Mouse (Mus musculus) bone marrow macrophage, adult 2 months (primary cell): Measurements from ENCODE around the gene Mrps15. TPM values are rescaled to one million over a fixed set of nuclear protein-coding genes. Genes with fewer than 3 reads are reported as not detected.
"Not testable (repeated sequence)": the region's sequence is repeated elsewhere in the genome, so short reads cannot be mapped to it uniquely, and the experiment has no call there.

ENCODE experiments used
- H3K27ac ChIP-seq: 2 replicates; pipeline ENCODE4 v1.5.1; 2012; ENCODE audit warnings: low read depth, low read length; ENCODE audit not compliant: insufficient read depth
- H3K4me1 ChIP-seq: 2 replicates; pipeline ENCODE4 v1.6.1; 2012; ENCODE audit warnings: low read length; ENCODE audit not compliant: control insufficient read depth, insufficient read depth
- H3K4me3 ChIP-seq: 2 replicates; pipeline ENCODE4 v1.5.1; 2012; ENCODE audit warnings: mild to moderate bottlenecking, low read length, moderate library complexity; ENCODE audit not compliant: insufficient read depth
- CTCF ChIP-seq: IDR thresholded peaks from 2 replicates; pipeline ENCODE4 v1.5.1; 2012; ENCODE audit warnings: low read depth, mild to moderate bottlenecking, low read length, moderate library complexity
- POLR2A ChIP-seq: IDR thresholded peaks from 2 replicates; pipeline ENCODE4 v1.6.1; 2012; ENCODE audit warnings: mild to moderate bottlenecking, low read depth, low read length, borderline replicate concordance
- polyA plus RNA-seq: library from polyadenylated mRNA; stranded (reverse); fragments of >200 nt; gene quantifications from 2 replicates; pipeline ENCODE4 v1.2.4, GENCODE M21; 2012; ENCODE audit not compliant: missing spikeins, insufficient read depth, insufficient read length

The Mrps15 gene
- polyA plus RNA-seq, 1 experiment: 93.3 TPM

DNA sequence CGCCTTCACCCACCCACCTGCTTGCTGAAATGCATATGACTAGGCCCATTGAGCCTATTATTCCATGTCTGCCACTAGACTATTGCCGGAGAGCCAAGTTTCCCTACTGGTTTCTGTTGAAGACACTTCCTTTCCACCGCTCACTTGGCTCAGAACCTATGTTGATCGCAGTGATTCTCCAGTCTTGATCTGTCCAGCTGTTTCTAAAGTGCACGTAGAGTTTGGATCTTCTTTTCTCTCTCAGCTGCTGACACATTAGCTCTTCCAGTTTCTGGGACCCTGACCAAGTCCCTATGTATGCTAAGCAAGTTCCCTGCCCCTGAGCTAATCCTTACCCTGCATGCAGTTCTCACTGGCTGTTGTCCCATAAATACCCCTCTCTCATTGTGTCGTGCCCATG lies 31.1 kb downstream of the Mrps15 start:
- Histone ChIP-seq H3K4me1 (no peaks in the 10 kb centered on the region), H3K27ac (no peak overlapping the region), H3K4me3 (no peak overlapping the region)
- TF ChIP-seq CTCF (no peak), POLR2A (no peak)

DNA sequence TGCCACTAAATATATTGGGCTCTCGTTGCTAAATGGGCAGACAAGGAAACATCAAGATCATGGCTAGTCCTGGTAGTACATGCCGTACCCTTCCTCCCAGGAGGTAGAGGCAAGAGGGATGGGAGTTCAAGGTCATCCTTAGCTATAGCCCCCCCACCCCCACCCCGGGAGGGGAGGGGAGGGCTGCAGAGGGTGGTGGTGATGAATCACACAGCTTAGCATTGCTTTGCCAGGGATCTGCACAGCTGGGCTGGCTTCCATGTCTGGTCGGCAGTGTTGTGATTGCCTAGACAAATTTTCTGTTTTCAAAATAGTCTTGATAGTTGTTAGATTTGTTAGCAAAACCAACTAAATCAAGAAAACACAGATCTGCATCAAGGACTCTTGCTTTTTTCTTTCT lies 32.5 kb downstream of the Mrps15 start:
- TF ChIP-seq CTCF (no peak), POLR2A (no peak)
- Histone ChIP-seq H3K4me3 (no peak overlapping the region), H3K27ac (no peak overlapping the region), H3K4me1 (no peaks in the 10 kb centered on the region)

DNA sequence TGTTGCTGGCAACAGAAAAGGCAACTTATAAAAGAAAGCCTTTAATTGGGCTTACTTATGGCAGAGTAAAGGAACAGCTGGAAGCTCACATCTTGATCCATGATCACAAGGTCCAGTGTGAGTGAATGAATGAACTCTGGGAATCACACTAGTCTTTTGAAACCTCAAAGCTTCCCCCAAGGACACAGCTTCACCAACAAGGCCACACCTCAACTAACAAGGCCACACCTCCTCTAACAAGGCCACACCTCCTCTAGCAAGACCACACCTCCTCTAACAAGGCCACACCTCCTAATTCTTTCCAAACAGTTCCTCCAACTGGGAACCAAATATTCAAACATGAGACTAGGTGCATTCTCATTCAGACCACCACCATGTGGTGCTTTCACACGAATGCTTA lies 34.9 kb downstream of the Mrps15 start:
- H3K4me3 ChIP-seq: no peak overlapping the region
- TF ChIP-seq CTCF (no peak), POLR2A (no peak)
- H3K4me1 ChIP-seq: peaks cover 4% of the 10 kb centered on the region; the same call in 1 of the 2 replicates
- H3K27ac ChIP-seq: no peak overlapping the region

DNA sequence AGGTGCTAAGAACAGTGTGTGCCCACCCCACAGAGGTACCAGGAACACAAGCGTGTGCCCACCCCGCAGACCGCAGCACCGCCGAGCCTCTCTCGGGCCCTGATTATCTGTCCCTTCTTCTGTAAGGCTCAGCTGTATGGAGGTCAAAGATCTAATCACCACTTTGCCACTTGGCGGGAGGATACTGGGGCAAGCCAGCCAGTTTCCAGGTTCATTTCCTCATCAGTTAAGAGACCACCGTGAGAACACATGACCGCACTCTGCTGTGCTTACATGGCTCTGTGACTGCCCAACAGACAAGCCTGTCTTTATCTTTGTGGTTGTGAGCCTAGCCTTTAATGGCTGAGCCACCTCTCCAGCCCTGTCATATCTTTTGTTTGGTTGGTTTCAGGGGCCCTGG lies 36.3 kb downstream of the Mrps15 start:
- Histone ChIP-seq H3K27ac (no peak overlapping the region), H3K4me1 (peaks cover 10% of the 10 kb centered on the region; the same call in 1 of the 2 replicates), H3K4me3 (no peak overlapping the region)
- no peak for TF ChIP-seq CTCF
- TF ChIP-seq POLR2A: no peak

DNA sequence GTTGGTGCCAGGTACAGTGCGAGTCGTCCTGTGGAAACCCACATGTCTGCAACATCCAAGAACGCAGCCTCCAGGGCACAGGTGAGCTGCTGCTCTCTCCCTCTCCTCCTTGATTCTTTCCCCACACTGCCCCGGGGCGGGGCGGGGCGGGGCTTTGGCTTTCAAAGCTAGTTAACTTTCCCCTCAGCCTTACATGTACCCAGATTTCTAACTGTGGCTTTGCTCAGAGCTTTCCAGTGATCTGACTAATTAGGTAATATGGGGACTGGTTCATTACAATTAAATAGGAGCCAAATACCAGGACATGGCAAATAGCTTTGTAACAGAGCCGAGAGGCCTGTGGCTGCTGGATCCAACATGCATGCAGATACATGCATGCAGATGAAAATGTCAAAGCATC lies 37.7 kb downstream of the Mrps15 start:
- peaks cover 10% of the 10 kb centered on the region; the same call in 1 of the 2 replicates for H3K4me1 ChIP-seq
- TF ChIP-seq CTCF: no peak
- TF ChIP-seq POLR2A: no peak
- H3K4me3 ChIP-seq: no peak overlapping the region
- H3K27ac ChIP-seq: no peak overlapping the region

DNA sequence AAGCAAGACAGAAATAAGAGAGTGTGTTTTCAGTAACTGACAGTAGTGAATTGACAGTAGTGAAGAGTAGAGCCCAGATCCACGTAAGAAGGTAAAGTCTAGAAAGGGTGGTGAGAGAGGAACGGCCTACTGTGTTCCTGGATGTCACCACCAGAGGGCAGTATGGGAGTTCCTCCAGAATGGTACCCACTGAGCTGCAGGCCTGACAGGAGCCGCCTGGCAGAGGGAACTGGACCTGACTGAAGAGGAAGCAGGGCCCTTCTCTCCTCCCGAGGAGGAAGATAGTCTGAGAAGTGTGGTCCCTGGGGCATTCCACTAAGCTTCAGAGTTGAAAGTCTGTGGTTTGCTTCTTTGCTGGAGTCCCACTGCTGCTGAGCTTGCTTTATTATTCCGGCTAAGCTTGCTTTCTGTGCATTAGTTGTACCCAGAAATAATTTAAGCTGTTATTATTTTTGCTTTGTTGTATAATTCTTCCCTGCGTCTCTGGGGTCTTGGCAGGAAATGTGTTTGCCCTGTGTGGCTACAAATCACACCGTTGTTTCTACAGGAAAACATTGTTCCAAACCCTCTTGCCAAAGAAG lies 39.4 kb downstream of the Mrps15 start:
- peak overlapping the region; percentile 51 for H3K27ac ChIP-seq
- no peak overlapping the region for H3K4me3 ChIP-seq
- H3K4me1 ChIP-seq: peaks cover 10% of the 10 kb centered on the region; the same call in 1 of the 2 replicates
- TF ChIP-seq POLR2A (no peak), CTCF (peak; percentile 56; the same call in 1 of the 2 replicates)

DNA sequence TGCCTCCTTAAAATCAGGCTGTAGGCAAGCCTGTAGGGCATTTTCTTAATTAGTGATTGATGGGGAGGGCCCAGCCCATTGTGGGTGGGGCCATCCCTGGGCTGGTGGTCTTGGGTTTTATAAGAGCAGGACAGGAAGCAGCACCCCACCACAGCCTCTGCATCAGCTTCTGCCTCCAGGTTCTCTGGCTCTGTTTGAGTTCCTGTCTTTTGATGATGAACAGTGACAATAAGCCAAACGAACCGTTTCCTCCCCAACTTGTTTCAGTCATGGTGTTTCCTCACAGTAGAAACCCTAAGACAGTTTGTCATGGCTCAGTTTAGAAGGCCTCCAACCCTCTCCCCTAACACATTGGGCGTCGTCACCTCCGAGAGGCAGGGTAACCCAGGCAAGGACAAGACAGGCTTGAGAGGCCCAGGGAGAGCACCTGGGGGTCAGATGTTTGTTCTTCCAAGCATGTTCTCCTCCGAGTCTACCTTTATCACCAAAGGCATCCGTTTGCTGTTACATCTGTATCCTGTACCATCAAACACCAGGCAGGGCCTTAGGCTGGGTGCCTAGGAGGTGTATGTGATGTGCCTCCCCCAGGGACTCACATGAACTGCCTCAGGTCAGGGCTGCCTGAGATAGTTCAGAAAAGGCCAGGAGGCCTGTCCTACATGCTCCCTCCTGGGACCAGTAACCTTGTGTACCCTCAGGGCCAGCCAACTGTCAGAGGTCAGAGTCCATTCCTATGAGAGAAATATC lies 43.5 kb downstream of the Mrps15 start:
- Histone ChIP-seq H3K4me3 (no peak overlapping the region), H3K27ac (no peak overlapping the region), H3K4me1 (peaks cover 10% of the 10 kb centered on the region; the same call in 1 of the 2 replicates)
- no peak for TF ChIP-seq CTCF
- no peak for TF ChIP-seq POLR2A

DNA sequence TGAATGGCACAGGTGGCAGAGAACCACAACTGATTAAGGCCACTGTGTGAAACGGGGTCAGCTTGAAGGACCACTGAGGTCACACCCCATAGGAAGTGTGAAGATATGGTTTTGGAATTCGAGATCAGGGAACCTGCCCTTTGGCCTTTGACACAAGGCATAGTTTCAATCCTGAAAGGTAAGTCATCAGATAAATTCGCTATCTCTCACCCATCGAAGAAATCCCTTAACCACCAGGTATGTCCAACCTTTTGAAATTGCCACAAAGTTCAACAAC lies 44.1 kb downstream of the Mrps15 start:
- no peak overlapping the region for H3K27ac ChIP-seq
- TF ChIP-seq POLR2A (no peak), CTCF (no peak)
- peaks cover 10% of the 10 kb centered on the region; the same call in 1 of the 2 replicates for H3K4me1 ChIP-seq
- H3K4me3 ChIP-seq: no peak overlapping the region

DNA sequence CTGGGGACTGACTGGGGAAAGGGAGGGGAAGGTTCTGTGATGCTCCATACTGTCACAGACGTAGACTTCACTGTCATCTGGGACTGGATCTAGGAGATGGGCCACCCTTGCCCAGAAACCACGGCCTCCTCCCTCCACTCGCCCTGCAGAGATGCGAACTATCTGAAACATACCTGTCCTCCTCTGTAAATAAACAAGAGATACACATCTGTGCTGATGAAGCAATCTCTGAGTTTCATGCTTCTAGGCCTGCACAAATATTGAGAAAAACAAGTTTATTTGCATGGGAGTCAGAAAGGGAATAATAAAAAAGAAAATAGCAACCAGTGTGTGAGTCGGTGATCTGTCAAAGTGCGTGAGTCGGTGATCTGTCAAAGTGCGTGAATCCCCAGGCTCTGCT lies 45.1 kb downstream of the Mrps15 start:
- Histone ChIP-seq H3K4me3 (no peak overlapping the region), H3K27ac (no peak overlapping the region), H3K4me1 (peaks cover 3% of the 10 kb centered on the region; the same call in 1 of the 2 replicates)
- no peak for TF ChIP-seq CTCF

DNA sequence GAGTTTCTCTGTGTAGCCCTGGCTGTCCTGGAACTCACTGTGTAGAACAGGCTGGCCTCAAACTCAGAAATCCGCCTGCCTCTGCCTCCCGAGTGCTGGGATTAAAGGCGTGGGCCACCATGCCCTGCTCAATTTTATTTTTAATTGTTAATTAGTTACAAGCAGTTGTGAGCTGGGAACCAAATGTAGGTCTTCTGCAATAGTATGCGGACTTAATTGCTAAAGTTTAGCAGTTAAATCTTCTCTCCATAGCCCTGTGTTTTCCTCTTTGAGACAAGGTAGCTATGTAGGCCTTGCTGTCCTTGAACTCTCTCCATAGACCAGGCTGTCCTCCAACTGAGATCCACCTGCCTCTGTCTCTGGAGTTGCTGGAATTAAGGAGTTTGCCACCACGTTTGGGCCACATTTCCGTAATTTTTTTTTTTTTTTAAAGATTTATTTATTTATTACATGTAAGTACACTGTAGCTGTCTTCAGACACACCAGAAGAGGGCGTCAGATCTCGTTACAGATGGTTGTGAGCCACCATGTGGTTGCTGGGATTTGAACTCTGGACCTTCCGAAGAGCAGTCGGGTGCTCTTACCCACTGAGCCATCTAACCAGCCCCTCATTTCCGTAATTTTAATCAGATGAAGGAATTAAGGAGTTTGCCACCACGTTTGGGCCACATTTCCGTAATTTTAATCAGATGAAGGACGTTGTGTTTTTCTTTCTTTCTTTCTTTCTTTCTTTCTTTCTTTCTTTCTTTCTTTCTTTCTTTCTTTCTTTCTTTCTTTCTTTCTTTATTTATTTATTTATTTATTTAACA lies 49.1 kb downstream of the Mrps15 start:
- H3K4me1 ChIP-seq: peaks cover 13% of the 10 kb centered on the region
- H3K4me3 ChIP-seq, H3K27ac ChIP-seq: not testable (repeated sequence)
